Mouse (Mus musculus) liver (tissue): ENCODE results near the gene Lce1a2.
"Not testable (repeated sequence)": the region's sequence is repeated elsewhere in the genome, so short reads cannot be mapped to it uniquely, and the experiment has no call there.

Source experiments
- DNase-seq: peaks from one replicate; pipeline ENCODE4 v3.0.0-alpha.2; 2020; ENCODE audit warnings: mixed read lengths

Gene Lce1a2

GRCm38 (mm10) chr3:92670215-92670614 is at the start of gene Lce1a2:
Gene Lce1a2, minus strand, starts transcription at chr3:92670315.
- DNase-seq: no peak

- no peak for DNase-seq
Measured at GRCm38 (mm10) chr3:92715122-92715521, 45.0 kb upstream of the Lce1a2 start.

DNA sequence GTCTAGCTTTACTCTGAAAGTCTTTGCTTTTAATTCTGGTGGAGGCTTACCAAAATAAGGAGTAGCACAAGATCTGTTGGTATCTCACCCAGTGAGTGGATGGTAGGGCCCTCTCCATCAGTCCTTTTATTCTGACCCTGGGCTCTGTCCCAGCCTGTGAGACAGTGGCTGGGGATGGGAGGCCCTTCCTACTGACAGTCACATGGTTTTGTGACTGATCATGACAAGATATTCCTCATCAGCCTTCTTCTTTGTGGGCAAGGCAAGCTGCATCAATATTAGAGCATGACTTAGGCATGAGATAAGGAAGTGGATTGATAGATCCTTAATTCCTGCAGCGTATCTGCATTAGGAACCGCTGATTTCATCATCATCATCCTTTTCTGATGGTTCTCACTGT is 38.9 kb upstream of the Lce1a2 start, which contains the start of gene Lce1e:
Lce1e (minus strand) TSS at position 101 of the 400 bp plus-strand sequence.
- DNase-seq: no peak

- DNase-seq: no peak
Measured at GRCm38 (mm10) chr3:92694613-92695012, 24.5 kb upstream of the Lce1a2 start.

GRCm38 (mm10) chr3:92691688-92692087 is 21.6 kb upstream of the Lce1a2 start:
- DNase-seq: no peak

DNA sequence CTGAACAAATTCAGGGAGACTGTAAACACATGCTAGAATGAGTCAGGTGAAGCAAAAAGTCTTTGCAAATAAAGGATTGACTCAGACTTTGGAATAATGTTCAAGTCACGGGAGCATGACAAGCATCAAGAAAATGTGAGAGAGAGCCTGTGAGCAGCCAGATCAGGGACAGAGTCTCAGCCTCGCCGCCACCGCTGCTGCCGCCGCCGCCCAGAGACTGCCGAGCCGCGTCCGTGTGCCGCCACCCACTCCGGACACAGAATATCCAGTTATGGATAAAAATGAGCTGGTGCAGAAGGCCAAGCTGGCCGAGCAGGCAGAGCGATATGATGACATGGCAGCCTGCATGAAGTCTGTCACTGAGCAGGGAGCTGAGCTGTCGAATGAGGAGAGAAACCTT is 19.0 kb upstream of the Lce1a2 start:
- not testable (repeated sequence) for DNase-seq

- DNase-seq: no peak
Measured at GRCm38 (mm10) chr3:92687110-92687509, 17.0 kb upstream of the Lce1a2 start, which contains the start of gene Lce1d. Gene Lce1d, minus strand, starts transcription at chr3:92687210.

DNA sequence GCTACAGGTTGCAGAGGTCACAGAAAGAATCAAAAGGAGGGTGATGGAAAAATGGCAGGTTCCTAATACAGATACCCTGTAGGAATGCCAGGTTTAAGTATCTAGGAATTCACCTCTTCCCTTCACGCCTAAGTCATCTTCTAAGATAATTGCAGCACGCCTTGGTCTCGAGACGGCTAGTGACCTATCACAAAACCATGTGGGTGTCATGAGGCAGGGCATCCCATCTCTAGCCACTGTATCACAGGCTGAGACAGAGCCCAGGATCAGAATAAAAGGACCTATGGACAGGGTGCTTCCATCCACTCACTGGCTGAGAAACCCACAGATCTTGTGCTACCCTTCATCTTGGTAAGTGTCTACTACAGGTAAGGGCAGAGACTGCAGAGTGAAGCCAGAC is 8.8 kb upstream of the Lce1a2 start, which contains the start of gene Lce1c:
Lce1c (plus strand) TSS at position 301 of the 400 bp plus-strand sequence.
- DNase-seq: no peak

GRCm38 (mm10) chr3:92656826-92657225 is 13.3 kb downstream of the Lce1a2 start, which contains the start of gene Lce1b:
Gene Lce1b, minus strand, starts transcription at chr3:92656926.
- no peak for DNase-seq

- no peak for DNase-seq
Measured at GRCm38 (mm10) chr3:92648207-92648606, 21.9 kb downstream of the Lce1a2 start, which contains the start of gene Lce1a1. Gene Lce1a1, minus strand, starts transcription at chr3:92648307.

GRCm38 (mm10) chr3:92639854-92640253 is 30.3 kb downstream of the Lce1a2 start:
- DNase-seq: no peak

GRCm38 (mm10) chr3:92638653-92638991 is 31.5 kb downstream of the Lce1a2 start:
- DNase-seq: no peak

GRCm38 (mm10) chr3:92637745-92638652 is 32.1 kb downstream of the Lce1a2 start:
- no peak for DNase-seq

DNA sequence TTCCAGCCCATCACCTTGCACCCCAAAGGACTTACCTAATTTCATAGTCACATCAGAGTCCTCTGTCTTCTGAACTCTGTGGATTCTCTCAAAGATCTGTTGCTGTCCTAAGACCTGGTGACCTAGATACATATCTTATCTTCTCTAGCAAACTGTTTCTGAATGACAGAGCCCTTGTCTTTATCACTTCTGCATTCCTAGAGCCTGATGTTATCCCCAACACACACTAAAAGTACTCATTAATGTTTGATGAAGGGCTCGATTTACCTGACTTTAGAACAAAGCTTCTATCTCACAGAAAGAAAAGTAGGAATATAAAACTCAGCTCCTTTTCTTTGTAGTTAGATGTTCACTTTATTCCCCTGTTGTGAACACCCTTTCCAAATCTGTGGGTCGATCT is 48.6 kb downstream of the Lce1a2 start, which contains the start of gene Lce6a:
Lce6a (minus strand) TSS at position 101 of the 400 bp plus-strand sequence.
- DNase-seq: no peak
